25 mouse cellular contexts compared by ENCODE assay signal in genomic region chr9:56729145-56729544, GRCm38 (mm10).
DNase-seq lines count a peak whose midpoint lies in the region; ATAC-seq and TF ChIP-seq lines count a peak whose summit lies in the region.
"Had no signal": no experiment of that assay in that cellular context is flagged by ENCODE, and none has a peak within 500 bp of the region (broad histone marks: within the 10 kb centered on the region; RNA-seq: fewer than 3 reads in every experiment).

No protein-coding gene starts in this region.

- peak overlapping the region; percentile 1; the same call in 1 of the 2 replicates for H3K9ac ChIP-seq in hindbrain, embryonic 13.5 days
- no peak overlapping the region for H3K9ac ChIP-seq in hindbrain, embryonic 12.5 days
- H3K9ac ChIP-seq in midbrain, embryonic 13.5 days (replicated peaks), result no peak overlapping the region
- no peak overlapping the region for H3K9ac ChIP-seq in midbrain, postnatal 0 days (replicated peaks; ENCODE audit: low read length, poor library complexity, severe bottlenecking)
- H3K9ac ChIP-seq in stomach, postnatal 0 days (ENCODE audit: low read length), result no peak overlapping the region
- H3K9ac ChIP-seq: embryonic facial prominence, embryonic 15.5 days; forebrain, embryonic 13.5 days; heart, embryonic 15.5 days; liver, embryonic 14.5 days had no signal

- no peak for TF ChIP-seq EP300 in stomach, postnatal 0 days (optimal IDR thresholded peaks at IDR 0.05)

- peak overlapping the region; percentile 86 for H3K27ac ChIP-seq in hindbrain, embryonic 13.5 days
- H3K27ac ChIP-seq in hindbrain, embryonic 12.5 days, result no peak overlapping the region
- 0 out of 2 replicates have a peak overlapping the region, but pooled peaks have one; percentile 35 for H3K27ac ChIP-seq in midbrain, embryonic 13.5 days
- H3K27ac ChIP-seq in midbrain, postnatal 0 days (ENCODE audit: low read depth, low read length), result no peak overlapping the region
- no peak overlapping the region for H3K27ac ChIP-seq in stomach, postnatal 0 days (replicated peaks)
- H3K27ac ChIP-seq: embryonic facial prominence, embryonic 15.5 days; forebrain, embryonic 13.5 days; heart, embryonic 10.5 days; heart, embryonic 15.5 days; liver, embryonic 14.5 days had no signal

- 39% methylated on average over 2 of the region's 2 CpGs for WGBS in hindbrain, embryonic 13.5 days
- 40% methylated on average over 2 of the region's 2 CpGs for WGBS in hindbrain, embryonic 12.5 days
- 48% methylated on average over 2 of the region's 2 CpGs for WGBS in midbrain, embryonic 13.5 days
- WGBS in midbrain, postnatal 0 days, result 48% methylated on average over 2 of the region's 2 CpGs
- WGBS in stomach, postnatal 0 days, result 56% methylated on average over 2 of the region's 2 CpGs

- no peaks in the 10 kb centered on the region for H3K9me3 ChIP-seq in hindbrain, embryonic 13.5 days
- no peaks in the 10 kb centered on the region for H3K9me3 ChIP-seq in hindbrain, embryonic 12.5 days (replicated peaks)
- no peaks in the 10 kb centered on the region for H3K9me3 ChIP-seq in midbrain, embryonic 13.5 days
- H3K9me3 ChIP-seq in midbrain, postnatal 0 days (ENCODE audit: low read length), result no peaks in the 10 kb centered on the region
- H3K9me3 ChIP-seq in stomach, postnatal 0 days (ENCODE audit: control insufficient read depth, low read length), result no peaks in the 10 kb centered on the region
- H3K9me3 ChIP-seq: embryonic facial prominence, embryonic 15.5 days; forebrain, embryonic 13.5 days; heart, embryonic 10.5 days; heart, embryonic 15.5 days had no signal

- ATAC-seq in hindbrain, embryonic 13.5 days (ENCODE audit: low FRiP score), result no peak
- no peak for ATAC-seq in hindbrain, embryonic 12.5 days (ENCODE audit: low FRiP score)
- no peak for ATAC-seq in midbrain, embryonic 13.5 days
- ATAC-seq in midbrain, postnatal 0 days (ENCODE audit: low FRiP score), result no peak
- ATAC-seq in stomach, postnatal 0 days (ENCODE audit: low FRiP score, low TSS enrichment), result no peak
- ATAC-seq: intestine, postnatal 0 days had no signal

- H3K4me2 ChIP-seq in hindbrain, embryonic 13.5 days, result no peak overlapping the region
- H3K4me2 ChIP-seq in hindbrain, embryonic 12.5 days (replicated peaks), result no peak overlapping the region
- no peak overlapping the region for H3K4me2 ChIP-seq in midbrain, embryonic 13.5 days (replicated peaks)
- H3K4me2 ChIP-seq in midbrain, postnatal 0 days (ENCODE audit: low read depth, low read length, poor library complexity, severe bottlenecking), result no peak overlapping the region
- no peak overlapping the region for H3K4me2 ChIP-seq in stomach, postnatal 0 days (replicated peaks; ENCODE audit: low read depth)
- H3K4me2 ChIP-seq: embryonic facial prominence, embryonic 15.5 days; forebrain, embryonic 13.5 days; heart, embryonic 15.5 days had no signal

- no peaks in the 10 kb centered on the region for H3K36me3 ChIP-seq in hindbrain, embryonic 13.5 days
- H3K36me3 ChIP-seq in hindbrain, embryonic 12.5 days, result no peaks in the 10 kb centered on the region
- no peaks in the 10 kb centered on the region for H3K36me3 ChIP-seq in midbrain, embryonic 13.5 days
- no peaks in the 10 kb centered on the region for H3K36me3 ChIP-seq in midbrain, postnatal 0 days (ENCODE audit: insufficient read depth, low read length)
- H3K36me3 ChIP-seq in stomach, postnatal 0 days (ENCODE audit: control insufficient read depth, insufficient read depth, low read length), result no peaks in the 10 kb centered on the region
- H3K36me3 ChIP-seq: embryonic facial prominence, embryonic 15.5 days; heart, embryonic 10.5 days; heart, embryonic 15.5 days had no signal

- peak; percentile 53 for DNase-seq in adrenal gland, postnatal 10 days
- DNase-seq in adrenal gland, adult 18-20 months (ENCODE audit: low spot score in 2 of 2), result no peak
- no peak for DNase-seq in midbrain, postnatal 0 days (ENCODE audit: low spot score)
- no peak for DNase-seq in stomach, postnatal 0 days (ENCODE audit: low spot score)
- DNase-seq: cerebellum, adult 18-20 months; cerebellum, postnatal 10 days; gastrocnemius, postnatal 25 days; heart, adult 11 months; kidney, adult 9 months; kidney, postnatal 10 days; layer of hippocampus, postnatal 36 days; left cerebral cortex, postnatal 4 days; liver; lung, adult 2 months; lung, postnatal 10 days; thymus, postnatal 14 days had no signal

- H3K4me1 ChIP-seq in hindbrain, embryonic 13.5 days (replicated peaks), result peaks cover 43% of the 10 kb centered on the region
- H3K4me1 ChIP-seq in hindbrain, embryonic 12.5 days, result peaks cover 22% of the 10 kb centered on the region
- peaks cover 29% of the 10 kb centered on the region for H3K4me1 ChIP-seq in midbrain, embryonic 13.5 days (replicated peaks)
- peaks cover 4% of the 10 kb centered on the region; the same call in 1 of the 2 replicates for H3K4me1 ChIP-seq in midbrain, postnatal 0 days (ENCODE audit: insufficient read depth, low read length)
- H3K4me1 ChIP-seq in stomach, postnatal 0 days (replicated peaks; ENCODE audit: control insufficient read depth, insufficient read depth), result no peaks in the 10 kb centered on the region

- H3K27me3 ChIP-seq in hindbrain, embryonic 13.5 days, result peaks cover 7% of the 10 kb centered on the region; the same call in 1 of the 2 replicates
- peaks cover 4% of the 10 kb centered on the region for H3K27me3 ChIP-seq in hindbrain, embryonic 12.5 days
- H3K27me3 ChIP-seq in midbrain, embryonic 13.5 days, result no peaks in the 10 kb centered on the region
- no peaks in the 10 kb centered on the region for H3K27me3 ChIP-seq in midbrain, postnatal 0 days (ENCODE audit: insufficient read depth, low read length)
- no peaks in the 10 kb centered on the region for H3K27me3 ChIP-seq in stomach, postnatal 0 days (ENCODE audit: control insufficient read depth, insufficient read depth, low read length)

- no peak overlapping the region for H3K4me3 ChIP-seq in hindbrain, embryonic 13.5 days
- H3K4me3 ChIP-seq in hindbrain, embryonic 12.5 days, result no peak overlapping the region
- H3K4me3 ChIP-seq in midbrain, embryonic 13.5 days (replicated peaks), result no peak overlapping the region
- no peak overlapping the region for H3K4me3 ChIP-seq in midbrain, postnatal 0 days (ENCODE audit: low read depth, low read length)
- no peak overlapping the region for H3K4me3 ChIP-seq in stomach, postnatal 0 days (ENCODE audit: low read depth, low read length)
- H3K4me3 ChIP-seq: embryonic facial prominence, embryonic 15.5 days; forebrain, embryonic 13.5 days; heart, embryonic 10.5 days; heart, embryonic 15.5 days had no signal

- no peak; the same call in 1 of the 2 replicates for TF ChIP-seq CTCF in midbrain, postnatal 0 days (IDR thresholded peaks at IDR 0.05)
- 0 out of 2 replicates have a peak, but pooled peaks have one; percentile 9 for TF ChIP-seq CTCF in stomach, postnatal 0 days (IDR thresholded peaks at IDR 0.05; ENCODE audit: low read depth)

Comparison
In these comparisons a context has a peak if more than half of its experiments do, and no peak if none do; other contexts are left out.
1. H3K27ac ChIP-seq: peak in hindbrain, embryonic 13.5 days (single experiment) and midbrain, embryonic 13.5 days (single experiment); none in hindbrain, embryonic 12.5 days (single experiment), midbrain, postnatal 0 days (single experiment) and stomach, postnatal 0 days (single experiment).